Mouse (Mus musculus): ENCODE measurements around the gene Ror1. TPM values are rescaled to one million over a fixed set of nuclear protein-coding genes. Genes with fewer than 3 reads are reported as not detected.
A peak's percentile ranks its signal among the peaks of the same experiment; 100 is the strongest.

Gene Ror1
- polyA plus RNA-seq (2015; fragmentation: Nextera tagmentation; extraction: Ambion mirVana) = 0.29 and 0.30 TPM in 2 replicates

GRCm38 (mm10) chr4:100095685-100096595, at the start of gene Ror1:
Gene Ror1 (plus strand): TSS chr4:100095791.
- ATAC-seq (ENCODE audit: insufficient read depth) = peak; percentile 62
- Histone ChIP-seq H3K4me2 (peak within 1 kb of the TSS; percentile 67), H3K9ac (peak within 1 kb of the TSS; percentile 18; the same call in 1 of the 2 replicates), H3K9me3 (replicated peaks) (no peaks in the 10 kb centered on the region), H3K36me3 (replicated peaks) (no peaks in the 10 kb centered on the region), H3K4me1 (replicated peaks) (no peaks in the 10 kb centered on the region), H3K27ac (replicated peaks) (no peak within 1 kb of the TSS), H3K4me3 (replicated peaks) (peak within 1 kb of the TSS; percentile 53), H3K27me3 (peaks cover 52% of the 10 kb centered on the region)
- under 1% methylated on average over 72 of the region's 76 CpGs for WGBS (ENCODE audit: insufficient replicate concordance)

GRCm38 (mm10) chr4:100047066-100047465, 48.5 kb upstream of the Ror1 start:
- Histone ChIP-seq H3K36me3 (replicated peaks) (no peaks in the 10 kb centered on the region), H3K9ac (no peak overlapping the region), H3K4me2 (no peak overlapping the region), H3K4me1 (replicated peaks) (no peaks in the 10 kb centered on the region), H3K27ac (replicated peaks) (no peak overlapping the region), H3K27me3 (no peaks in the 10 kb centered on the region), H3K9me3 (replicated peaks) (no peaks in the 10 kb centered on the region), H3K4me3 (replicated peaks) (no peak overlapping the region)
- no peak for ATAC-seq (ENCODE audit: insufficient read depth)
- 51% methylated on average over 6 of the region's 6 CpGs for WGBS (ENCODE audit: insufficient replicate concordance)

GRCm38 (mm10) chr4:100048351-100048950, 47.1 kb upstream of the Ror1 start:
- Histone ChIP-seq H3K4me2 (no peak overlapping the region), H3K27ac (replicated peaks) (no peak overlapping the region), H3K9me3 (replicated peaks) (no peaks in the 10 kb centered on the region), H3K4me1 (replicated peaks) (no peaks in the 10 kb centered on the region), H3K36me3 (replicated peaks) (no peaks in the 10 kb centered on the region), H3K27me3 (no peaks in the 10 kb centered on the region), H3K9ac (no peak overlapping the region), H3K4me3 (replicated peaks) (no peak overlapping the region)
- 50% methylated on average over 7 of the region's 7 CpGs for WGBS (ENCODE audit: insufficient replicate concordance)
- no peak for ATAC-seq (ENCODE audit: insufficient read depth)

- no peaks in the 10 kb centered on the region for H3K4me1 ChIP-seq (replicated peaks)
- H3K4me3 ChIP-seq (replicated peaks) = no peak overlapping the region
- no peak overlapping the region for H3K27ac ChIP-seq (replicated peaks)
- no peak for ATAC-seq (ENCODE audit: insufficient read depth)
- no peak overlapping the region for H3K9ac ChIP-seq
- no peak overlapping the region for H3K4me2 ChIP-seq
- no peaks in the 10 kb centered on the region for H3K9me3 ChIP-seq (replicated peaks)
- H3K36me3 ChIP-seq (replicated peaks) = no peaks in the 10 kb centered on the region
- no peaks in the 10 kb centered on the region for H3K27me3 ChIP-seq
These were observed 43.8 kb upstream of the Ror1 start for GRCm38 (mm10) chr4:100051767-100052166.

GRCm38 (mm10) chr4:100052258-100052657, 43.3 kb upstream of the Ror1 start:
- Histone ChIP-seq H3K9ac (no peak overlapping the region), H3K4me2 (no peak overlapping the region), H3K9me3 (replicated peaks) (no peaks in the 10 kb centered on the region), H3K27me3 (no peaks in the 10 kb centered on the region), H3K27ac (replicated peaks) (no peak overlapping the region), H3K36me3 (replicated peaks) (no peaks in the 10 kb centered on the region), H3K4me3 (replicated peaks) (no peak overlapping the region), H3K4me1 (replicated peaks) (no peaks in the 10 kb centered on the region)
- ATAC-seq (ENCODE audit: insufficient read depth) = no peak
- 16% methylated on average over 3 of the region's 3 CpGs for WGBS (ENCODE audit: insufficient replicate concordance)

- H3K27me3 ChIP-seq = no peaks in the 10 kb centered on the region
- no peaks in the 10 kb centered on the region for H3K4me1 ChIP-seq (replicated peaks)
- WGBS (ENCODE audit: insufficient replicate concordance) = 58% methylated on average over 9 of the region's 9 CpGs
- no peak for ATAC-seq (ENCODE audit: insufficient read depth)
- H3K4me2 ChIP-seq = no peak overlapping the region
- no peak overlapping the region for H3K9ac ChIP-seq
- no peak overlapping the region for H3K4me3 ChIP-seq (replicated peaks)
- H3K36me3 ChIP-seq (replicated peaks) = no peaks in the 10 kb centered on the region
- no peaks in the 10 kb centered on the region for H3K9me3 ChIP-seq (replicated peaks)
- no peak overlapping the region for H3K27ac ChIP-seq (replicated peaks)
These were observed 39.5 kb upstream of the Ror1 start for GRCm38 (mm10) chr4:100056046-100056445.

GRCm38 (mm10) chr4:100056446-100056845, 39.1 kb upstream of the Ror1 start:
- H3K4me1 ChIP-seq (replicated peaks) = no peaks in the 10 kb centered on the region
- H3K4me2 ChIP-seq = no peak overlapping the region
- no peak overlapping the region for H3K4me3 ChIP-seq (replicated peaks)
- 67% methylated on average over 4 of the region's 4 CpGs for WGBS (ENCODE audit: insufficient replicate concordance)
- H3K27me3 ChIP-seq = no peaks in the 10 kb centered on the region
- no peaks in the 10 kb centered on the region for H3K9me3 ChIP-seq (replicated peaks)
- no peak overlapping the region for H3K9ac ChIP-seq
- no peaks in the 10 kb centered on the region for H3K36me3 ChIP-seq (replicated peaks)
- H3K27ac ChIP-seq (replicated peaks) = no peak overlapping the region
- no peak for ATAC-seq (ENCODE audit: insufficient read depth)

GRCm38 (mm10) chr4:100057381-100057780, 38.2 kb upstream of the Ror1 start:
- WGBS (ENCODE audit: insufficient replicate concordance) = 72% methylated on average over 13 of the region's 13 CpGs
- no peak for ATAC-seq (ENCODE audit: insufficient read depth)
- Histone ChIP-seq H3K9me3 (replicated peaks) (no peaks in the 10 kb centered on the region), H3K27ac (replicated peaks) (no peak overlapping the region), H3K4me1 (replicated peaks) (no peaks in the 10 kb centered on the region), H3K4me2 (no peak overlapping the region), H3K36me3 (replicated peaks) (no peaks in the 10 kb centered on the region), H3K4me3 (replicated peaks) (no peak overlapping the region), H3K27me3 (no peaks in the 10 kb centered on the region), H3K9ac (no peak overlapping the region)

- 71% methylated on average over 5 of the region's 5 CpGs for WGBS (ENCODE audit: insufficient replicate concordance)
- ATAC-seq (ENCODE audit: insufficient read depth) = no peak
These were observed 37.0 kb upstream of the Ror1 start for GRCm38 (mm10) chr4:100058631-100059030.

GRCm38 (mm10) chr4:100059811-100060210, 35.8 kb upstream of the Ror1 start:
- Histone ChIP-seq H3K4me3 (replicated peaks) (no peak overlapping the region), H3K4me2 (no peak overlapping the region), H3K4me1 (replicated peaks) (no peaks in the 10 kb centered on the region), H3K9ac (no peak overlapping the region), H3K27me3 (no peaks in the 10 kb centered on the region), H3K36me3 (replicated peaks) (no peaks in the 10 kb centered on the region), H3K9me3 (replicated peaks) (no peaks in the 10 kb centered on the region), H3K27ac (replicated peaks) (no peak overlapping the region)
- ATAC-seq (ENCODE audit: insufficient read depth) = no peak
- 49% methylated on average over 3 of the region's 3 CpGs for WGBS (ENCODE audit: insufficient replicate concordance)

More at GRCm38 (mm10) chr4:100058631-100059030, 37.0 kb upstream of the Ror1 start:
- H3K4me3 ChIP-seq (replicated peaks) = no peak overlapping the region
- H3K4me1 ChIP-seq (replicated peaks) = no peaks in the 10 kb centered on the region
- no peaks in the 10 kb centered on the region for H3K27me3 ChIP-seq
- no peaks in the 10 kb centered on the region for H3K36me3 ChIP-seq (replicated peaks)
- H3K4me2 ChIP-seq = no peak overlapping the region
- no peak overlapping the region for H3K9ac ChIP-seq
- no peak overlapping the region for H3K27ac ChIP-seq (replicated peaks)
- no peaks in the 10 kb centered on the region for H3K9me3 ChIP-seq (replicated peaks)

GRCm38 (mm10) chr4:100061396-100062066, 34.1 kb upstream of the Ror1 start:
- no peak overlapping the region for H3K27ac ChIP-seq (replicated peaks)
- H3K4me1 ChIP-seq (replicated peaks) = no peaks in the 10 kb centered on the region
- no peaks in the 10 kb centered on the region for H3K27me3 ChIP-seq
- H3K36me3 ChIP-seq (replicated peaks) = no peaks in the 10 kb centered on the region
- H3K4me3 ChIP-seq (replicated peaks) = no peak overlapping the region
- WGBS (ENCODE audit: insufficient replicate concordance) = 74% methylated on average over 19 of the region's 19 CpGs
- no peaks in the 10 kb centered on the region for H3K9me3 ChIP-seq (replicated peaks)
- no peak overlapping the region for H3K4me2 ChIP-seq
- H3K9ac ChIP-seq = no peak overlapping the region
- no peak for ATAC-seq (ENCODE audit: insufficient read depth)

Data from liver, embryonic 15.5 days (tissue).